Mouse (Mus musculus) G1E (cell line): ENCODE results near the gene Focad. TPM values are rescaled to one million over a fixed set of nuclear protein-coding genes. Genes with fewer than 3 reads are reported as not detected.

Experiments
- ATAC-seq: 2 replicates; pipeline ENCODE4 v1.8.0; 2016; ENCODE audit warnings: mild to moderate bottlenecking; ENCODE audit not compliant: insufficient number of reproducible peaks, poor library complexity, low FRiP score, severe bottlenecking; ENCODE audit errors: extremely low read depth
- DNase-seq: peaks from one replicate; pipeline ENCODE4 v3.0.0; 2012; ENCODE audit warnings: low spot score
- H3K27me3 ChIP-seq: 2 replicates; pipeline ENCODE4 v1.6.1; 2012; ENCODE audit warnings: mild to moderate bottlenecking, low read length, inconsistent platforms; ENCODE audit not compliant: insufficient read depth
- H3K36me3 ChIP-seq: replicated peaks from 2 replicates; pipeline ENCODE3; 2012; ENCODE audit warnings: mild to moderate bottlenecking, inconsistent platforms
- H3K4me1 ChIP-seq: 2 replicates; pipeline ENCODE4 v1.6.1; 2012; ENCODE audit warnings: low read depth, low read length, inconsistent platforms, mixed read lengths; ENCODE audit not compliant: insufficient read depth
- H3K4me3 ChIP-seq: 2 replicates; pipeline ENCODE4 v1.5.1; 2012; ENCODE audit warnings: low read depth, mild to moderate bottlenecking, inconsistent platforms, low read length, moderate library complexity, mixed read lengths
- H3K9me3 ChIP-seq: replicated peaks from 2 replicates; pipeline ENCODE4 v1.6.1; 2012; ENCODE audit warnings: inconsistent platforms
- CTCF ChIP-seq: IDR thresholded peaks from 2 replicates; pipeline ENCODE4 v1.5.1; 2012; ENCODE audit warnings: low read depth, low read length, inconsistent platforms, mixed read lengths
- GATA1 ChIP-seq: IDR thresholded peaks from 2 replicates; pipeline ENCODE4 v1.6.1; 2012; ENCODE audit warnings: borderline replicate concordance, low read length, inconsistent platforms, mixed read lengths
- GATA2 ChIP-seq: IDR thresholded peaks from 2 replicates; pipeline ENCODE4 v1.6.1; 2012; ENCODE audit warnings: low read depth, low read length, inconsistent platforms, borderline replicate concordance
- POLR2AphosphoS5 ChIP-seq: IDR thresholded peaks from 2 replicates; pipeline ENCODE4 v1.6.1; 2012; ENCODE audit warnings: low read depth, low read length, inconsistent platforms; ENCODE audit not compliant: insufficient replicate concordance
- TAL1 ChIP-seq: conservative IDR thresholded peaks from 2 replicates; pipeline ENCODE4 v1.6.1; 2012; ENCODE audit warnings: low read depth, low read length, inconsistent platforms, mixed read lengths
- polyA plus RNA-seq: library from polyadenylated mRNA; stranded (reverse); fragments of >175 nt; gene quantifications from 2 replicates; pipeline ENCODE4 v1.2.3, GENCODE M21; 2012
- total RNA-seq, 2 experiments: library from RNA; stranded (forward) in 1 of 2; stranded (reverse) in 1 of 2; fragments of 200-1000 nt in 1 of 2; fragments of >200 nt in 1 of 2; fragmentation: Nextera tagmentation in 1 of 2; gene quantifications; 2 replicates each; pipeline ENCODE4 v1.2.3; 2014 to 2017

Focad gene
- total and polyA plus RNA-seq, 3 experiments: 5.2 to 31.6 (median 21.6) TPM

- Histone ChIP-seq H3K4me3 (no peak overlapping the region), H3K27me3 (no peaks in the 10 kb centered on the region), H3K9me3 (no peaks in the 10 kb centered on the region), H3K36me3 (peaks cover 57% of the 10 kb centered on the region), H3K4me1 (no peaks in the 10 kb centered on the region)
- ATAC-seq: no peak
- no peak for DNase-seq
- TF ChIP-seq GATA1: no peak
- no peak for TF ChIP-seq TAL1
- no peak for TF ChIP-seq CTCF
- TF ChIP-seq GATA2: no peak
- no peak for TF ChIP-seq POLR2AphosphoS5
Measured at GRCm38 (mm10) chr4:88184293-88184692, 89.9 kb downstream of the Focad start.

GRCm38 (mm10) chr4:88185872-88186426, 91.5 kb downstream of the Focad start:
- no peak for ATAC-seq
- DNase-seq: no peak
- H3K4me1 ChIP-seq: no peaks in the 10 kb centered on the region

GRCm38 (mm10) chr4:88187649-88188048, 93.2 kb downstream of the Focad start:
- Histone ChIP-seq H3K9me3 (no peaks in the 10 kb centered on the region), H3K36me3 (peaks cover 44% of the 10 kb centered on the region), H3K27me3 (no peaks in the 10 kb centered on the region), H3K4me3 (no peak overlapping the region), H3K4me1 (peaks cover 3% of the 10 kb centered on the region; the same call in 1 of the 2 replicates)
- no peak for TF ChIP-seq POLR2AphosphoS5
- no peak for ATAC-seq
- DNase-seq: no peak

More at GRCm38 (mm10) chr4:88185872-88186426, 91.5 kb downstream of the Focad start:
- no peaks in the 10 kb centered on the region for H3K9me3 ChIP-seq
- H3K27me3 ChIP-seq: no peaks in the 10 kb centered on the region
- H3K36me3 ChIP-seq: peaks cover 48% of the 10 kb centered on the region
- TF ChIP-seq POLR2AphosphoS5 (no peak), GATA2 (no peak), CTCF (no peak), TAL1 (no peak), GATA1 (no peak)
- no peak overlapping the region for H3K4me3 ChIP-seq

GRCm38 (mm10) chr4:88189495-88189894, 95.1 kb downstream of the Focad start:
- H3K9me3 ChIP-seq: no peaks in the 10 kb centered on the region
- H3K36me3 ChIP-seq: peaks cover 34% of the 10 kb centered on the region
- ATAC-seq (no peak), DNase-seq (no peak)
- no peak overlapping the region for H3K4me3 ChIP-seq
- peaks cover 3% of the 10 kb centered on the region; the same call in 1 of the 2 replicates for H3K4me1 ChIP-seq
- H3K27me3 ChIP-seq: no peaks in the 10 kb centered on the region
- TF ChIP-seq POLR2AphosphoS5 (no peak), GATA2 (no peak), GATA1 (no peak), CTCF (no peak), TAL1 (no peak)

- Histone ChIP-seq H3K27me3 (no peaks in the 10 kb centered on the region), H3K4me1 (peaks cover 3% of the 10 kb centered on the region; the same call in 1 of the 2 replicates), H3K36me3 (peaks cover 30% of the 10 kb centered on the region), H3K4me3 (no peak overlapping the region), H3K9me3 (no peaks in the 10 kb centered on the region)
- DNase-seq (no peak), ATAC-seq (no peak)
- TF ChIP-seq POLR2AphosphoS5 (no peak), GATA2 (no peak), CTCF (no peak), TAL1 (no peak), GATA1 (no peak)
Measured at GRCm38 (mm10) chr4:88194256-88194655, 99.8 kb downstream of the Focad start.

GRCm38 (mm10) chr4:88195898-88196495, 101.6 kb downstream of the Focad start:
- H3K9me3 ChIP-seq: no peaks in the 10 kb centered on the region
- peaks cover 3% of the 10 kb centered on the region; the same call in 1 of the 2 replicates for H3K4me1 ChIP-seq
- ATAC-seq: no peak
- no peak overlapping the region for H3K4me3 ChIP-seq
- no peaks in the 10 kb centered on the region for H3K27me3 ChIP-seq
- TF ChIP-seq GATA1: no peak
- no peak for TF ChIP-seq GATA2
- TF ChIP-seq TAL1: no peak
- no peak for TF ChIP-seq CTCF
- no peak for TF ChIP-seq POLR2AphosphoS5
- H3K36me3 ChIP-seq: peaks cover 34% of the 10 kb centered on the region
- no peak for DNase-seq
